Mouse (Mus musculus) thymus, adult 2 months (tissue): Measurements from ENCODE around the gene Utrn. TPM values are rescaled to one million over a fixed set of nuclear protein-coding genes. Genes with fewer than 3 reads are reported as not detected.

ENCODE experiments used
- DNase-seq: peaks from one replicate; pipeline ENCODE4 v3.0.0; 2021
- H3K27ac ChIP-seq: fragments of 200-500 bp; 2 replicates; pipeline ENCODE4 v1.5.1; 2012; ENCODE audit warnings: low read length, control low read depth; ENCODE audit not compliant: control insufficient read depth, insufficient read depth
- H3K27me3 ChIP-seq: fragments of 200-500 bp; 2 replicates; pipeline ENCODE4 v1.6.1; 2012; ENCODE audit warnings: mild to moderate bottlenecking, low read length, moderate library complexity, mixed read lengths; ENCODE audit not compliant: control insufficient read depth, insufficient read depth
- H3K36me3 ChIP-seq: fragments of 200-500 bp; 2 replicates; pipeline ENCODE4 v1.6.1; 2012; ENCODE audit warnings: mild to moderate bottlenecking, low read length, moderate library complexity; ENCODE audit not compliant: control insufficient read depth, insufficient read depth
- H3K4me1 ChIP-seq: fragments of 200-500 bp; replicated peaks from 2 replicates; pipeline ENCODE4 v1.6.1; 2012; ENCODE audit warnings: low read length; ENCODE audit not compliant: control insufficient read depth, insufficient read depth
- H3K4me3 ChIP-seq: fragments of 200-500 bp; 2 replicates; pipeline ENCODE4 v1.5.1; 2012; ENCODE audit warnings: mild to moderate bottlenecking, low read length, control low read depth, moderate library complexity; ENCODE audit not compliant: control insufficient read depth, insufficient read depth
- CTCF ChIP-seq: fragments of 200-500 bp; IDR thresholded peaks from 2 replicates; pipeline ENCODE4 v1.5.1; 2012; ENCODE audit warnings: mild to moderate bottlenecking, control low read depth, low read length, moderate library complexity, borderline replicate concordance; ENCODE audit not compliant: control insufficient read depth, poor library complexity, insufficient read depth; ENCODE audit errors: extremely low read depth
- POLR2A ChIP-seq: fragments of 200-500 bp; IDR thresholded peaks from 2 replicates; pipeline ENCODE4 v1.6.1; 2012; ENCODE audit warnings: mild to moderate bottlenecking, low read length, control low read depth, moderate library complexity; ENCODE audit not compliant: control insufficient read depth, poor library complexity, insufficient read depth; ENCODE audit errors: extremely low read depth
- WGBS: fragments of 180-500 bp; shearing (Covaris S2); methylation state at CpG from one replicate; pipeline ENCODE4 v1.1.7; 2018; 5-methylcytosine and 5-hydroxymethylcytosine counted together
- polyA plus RNA-seq: library from polyadenylated mRNA; depleted of rRNA; stranded (reverse); fragments of >200 nt; gene quantifications from 2 replicates; pipeline ENCODE4 v1.2.3, GENCODE M21; 2012

Gene Utrn
- polyA plus RNA-seq, 1 experiment, result 30.3 TPM

GRCm38 (mm10) chr10:12711332-12711831, 157.8 kb downstream of the Utrn start:
- Histone ChIP-seq H3K4me3 (no peak overlapping the region), H3K4me1 (no peaks in the 10 kb centered on the region), H3K36me3 (peaks cover 56% of the 10 kb centered on the region), H3K27me3 (no peaks in the 10 kb centered on the region), H3K27ac (no peak overlapping the region)
- TF ChIP-seq POLR2A, result no peak
- TF ChIP-seq CTCF, result no peak
- 96% methylated on average over 11 of the region's 11 CpGs for WGBS
- no peak for DNase-seq

- H3K4me3 ChIP-seq, result no peak overlapping the region
- WGBS, result 100% methylated on average over 2 of the region's 2 CpGs
- H3K36me3 ChIP-seq, result peaks cover 39% of the 10 kb centered on the region
- no peaks in the 10 kb centered on the region for H3K27me3 ChIP-seq
- no peak for DNase-seq
- H3K27ac ChIP-seq, result no peak overlapping the region
- TF ChIP-seq POLR2A, result no peak
- TF ChIP-seq CTCF, result no peak
- no peaks in the 10 kb centered on the region for H3K4me1 ChIP-seq
Observed at GRCm38 (mm10) chr10:12706516-12706915, 162.6 kb downstream of the Utrn start.

GRCm38 (mm10) chr10:12705990-12706389, 163.2 kb downstream of the Utrn start:
- TF ChIP-seq CTCF (no peak), POLR2A (no peak)
- Histone ChIP-seq H3K4me3 (no peak overlapping the region), H3K4me1 (no peaks in the 10 kb centered on the region), H3K36me3 (peaks cover 34% of the 10 kb centered on the region), H3K27me3 (no peaks in the 10 kb centered on the region), H3K27ac (no peak overlapping the region)
- 97% methylated on average over 1 of the region's 1 CpGs for WGBS
- no peak for DNase-seq

GRCm38 (mm10) chr10:12704290-12704689, 164.9 kb downstream of the Utrn start:
- Histone ChIP-seq H3K4me3 (no peak overlapping the region), H3K27ac (no peak overlapping the region), H3K4me1 (no peaks in the 10 kb centered on the region), H3K36me3 (peaks cover 27% of the 10 kb centered on the region), H3K27me3 (no peaks in the 10 kb centered on the region)
- TF ChIP-seq CTCF (no peak), POLR2A (no peak)
- DNase-seq, result no peak
- WGBS, result 91% methylated on average over 1 of the region's 1 CpGs

GRCm38 (mm10) chr10:12703526-12703925, 165.6 kb downstream of the Utrn start:
- Histone ChIP-seq H3K4me1 (no peaks in the 10 kb centered on the region), H3K27me3 (no peaks in the 10 kb centered on the region), H3K27ac (no peak overlapping the region), H3K36me3 (peaks cover 20% of the 10 kb centered on the region), H3K4me3 (no peak overlapping the region)
- TF ChIP-seq CTCF (no peak), POLR2A (no peak)
- WGBS, result 96% methylated on average over 3 of the region's 3 CpGs
- DNase-seq, result no peak

- Histone ChIP-seq H3K27ac (no peak overlapping the region), H3K27me3 (no peaks in the 10 kb centered on the region), H3K36me3 (peaks cover 14% of the 10 kb centered on the region), H3K4me1 (no peaks in the 10 kb centered on the region), H3K4me3 (no peak overlapping the region)
- TF ChIP-seq POLR2A (no peak), CTCF (no peak)
- no peak for DNase-seq
- 81% methylated on average over 4 of the region's 4 CpGs for WGBS
Observed at GRCm38 (mm10) chr10:12702140-12702539, 167.0 kb downstream of the Utrn start.

- TF ChIP-seq POLR2A, result no peak
- TF ChIP-seq CTCF, result no peak
- H3K36me3 ChIP-seq, result peaks cover 16% of the 10 kb centered on the region
- WGBS, result 94% methylated on average over 7 of the region's 7 CpGs
- no peaks in the 10 kb centered on the region for H3K4me1 ChIP-seq
- H3K27ac ChIP-seq, result no peak overlapping the region
- no peak overlapping the region for H3K4me3 ChIP-seq
- H3K27me3 ChIP-seq, result no peaks in the 10 kb centered on the region
- DNase-seq, result no peak
Observed at GRCm38 (mm10) chr10:12701694-12702093, 167.5 kb downstream of the Utrn start.
